Comparison of ENCODE assay signal across 9 mouse cellular contexts in the genomic region with DNA sequence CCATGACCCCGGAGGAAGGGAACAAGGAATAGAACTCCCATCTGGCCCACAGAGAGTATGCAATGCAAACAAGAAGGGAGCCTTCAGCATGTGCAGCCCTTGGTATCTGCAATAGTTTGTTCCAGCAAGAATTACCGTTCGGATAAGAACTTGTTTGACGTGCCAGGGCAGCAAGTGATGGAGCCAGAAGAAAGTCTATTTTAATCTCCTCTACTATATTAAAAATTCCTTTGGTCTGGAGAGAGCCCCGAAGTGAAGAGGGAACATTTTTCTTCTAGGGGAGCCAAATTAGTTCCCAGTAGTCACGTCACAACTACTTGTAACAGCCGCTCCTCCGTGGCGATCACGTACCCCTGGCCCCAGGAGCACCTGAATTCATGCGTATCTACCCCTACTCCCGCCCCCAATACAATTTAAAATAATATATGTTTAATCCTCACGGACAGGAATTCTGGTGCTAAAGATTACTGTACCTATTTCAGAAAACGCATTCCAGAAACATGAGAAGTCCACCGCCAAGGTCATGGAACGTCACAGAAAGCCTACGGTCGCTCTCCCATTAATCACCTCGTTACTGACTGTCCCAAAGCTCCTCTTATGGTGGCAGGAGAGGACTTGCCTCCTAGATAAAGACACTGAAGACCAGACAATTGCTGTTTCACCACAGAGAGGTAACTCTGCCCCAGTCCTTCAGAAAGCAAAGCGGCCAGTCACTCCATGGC. TPM values are rescaled to one million over a fixed set of nuclear protein-coding genes. Genes with fewer than 3 reads are reported as not detected.
DNase-seq lines count a peak whose midpoint lies in the region; ATAC-seq and TF ChIP-seq lines count a peak whose summit lies in the region.
"Had no signal": no experiment of that assay in that cellular context is flagged by ENCODE, and none has a peak within 500 bp of the region (broad histone marks: within the 10 kb centered on the region; RNA-seq: fewer than 3 reads in every experiment).

No protein-coding gene starts in this region.

- TF ChIP-seq CTCF in embryonic fibroblast, embryonic 13.5 days (IDR thresholded peaks at IDR 0.05; ENCODE audit: borderline replicate concordance, insufficient read depth, low read length) = no peak
- no peak for TF ChIP-seq CTCF in layer of hippocampus, adult 2 months (conservative IDR thresholded peaks at IDR 0.05)

- no peak overlapping the region for H3K4me3 ChIP-seq in kidney, embryonic 14.5 days (ENCODE audit: low read length)
- H3K4me3 ChIP-seq in embryonic fibroblast, embryonic 13.5 days (ENCODE audit: insufficient read depth, low read length) = no peak overlapping the region
- peak overlapping the region; percentile 27 for H3K4me3 ChIP-seq in heart, embryonic 15.5 days
- no peak overlapping the region for H3K4me3 ChIP-seq in layer of hippocampus, adult 2 months
- H3K4me3 ChIP-seq: left cerebral cortex, adult 2 months had no signal

- no peaks in the 10 kb centered on the region for H3K9me3 ChIP-seq in kidney, embryonic 14.5 days (ENCODE audit: control insufficient read depth, low read length)
- H3K9me3 ChIP-seq in heart, embryonic 15.5 days (replicated peaks) = no peaks in the 10 kb centered on the region

- no peak for ATAC-seq in kidney, embryonic 14.5 days (ENCODE audit: low FRiP score, low TSS enrichment)
- ATAC-seq in heart, embryonic 15.5 days (replicated peaks; ENCODE audit: insufficient number of reproducible peaks, insufficient read depth, low FRiP score, low read depth) = peak; percentile 46

- H3K4me1 ChIP-seq in kidney, embryonic 14.5 days (ENCODE audit: control insufficient read depth, insufficient read depth, low read length) = peaks cover 31% of the 10 kb centered on the region
- H3K4me1 ChIP-seq in embryonic fibroblast, embryonic 13.5 days (ENCODE audit: control insufficient read depth, insufficient read depth, low read length) = peaks cover 24% of the 10 kb centered on the region
- peaks cover 50% of the 10 kb centered on the region for H3K4me1 ChIP-seq in heart, embryonic 15.5 days (replicated peaks)

- no peak for DNase-seq in kidney, postnatal 25 days
- peak; percentile 15 for DNase-seq in lung, postnatal 10 days
- DNase-seq in ovary, postnatal 36 days (ENCODE audit: low spot score) = no peak
- no peak for DNase-seq in layer of hippocampus, adult 2 months (ENCODE audit: low spot score in 2 of 2)
- DNase-seq in thymus, postnatal 25 days = no peak

- H3K4me2 ChIP-seq in kidney, embryonic 14.5 days (replicated peaks; ENCODE audit: low read depth, low read length) = peak overlapping the region; percentile 35; the same call in 1 of the 2 replicates
- H3K4me2 ChIP-seq in heart, embryonic 15.5 days = peak overlapping the region; percentile 55

- H3K27me3 ChIP-seq in kidney, embryonic 14.5 days (ENCODE audit: control insufficient read depth, insufficient read depth, low read length) = no peaks in the 10 kb centered on the region
- H3K27me3 ChIP-seq in heart, embryonic 15.5 days = no peaks in the 10 kb centered on the region

- no peaks in the 10 kb centered on the region for H3K36me3 ChIP-seq in kidney, embryonic 14.5 days (ENCODE audit: control insufficient read depth, insufficient read depth, low read length)
- no peaks in the 10 kb centered on the region for H3K36me3 ChIP-seq in heart, embryonic 15.5 days

- no peak overlapping the region for H3K9ac ChIP-seq in kidney, embryonic 14.5 days (ENCODE audit: low read depth, low read length)
- H3K9ac ChIP-seq in heart, embryonic 15.5 days = peak overlapping the region; percentile 36

- TF ChIP-seq POLR2A in embryonic fibroblast, embryonic 13.5 days (IDR thresholded peaks at IDR 0.05; ENCODE audit: low read depth, low read length) = no peak

- 69% methylated on average over 20 of the region's 20 CpGs for WGBS in kidney, embryonic 14.5 days
- WGBS in heart, embryonic 15.5 days = 27% methylated on average over 20 of the region's 20 CpGs

- no peak overlapping the region for H3K27ac ChIP-seq in kidney, embryonic 14.5 days (ENCODE audit: low read depth, low read length)
- peak overlapping the region; percentile 75 for H3K27ac ChIP-seq in embryonic fibroblast, embryonic 13.5 days (ENCODE audit: insufficient read depth, low read length)
- H3K27ac ChIP-seq in heart, embryonic 15.5 days = peak overlapping the region; percentile 95
- no peak overlapping the region for H3K27ac ChIP-seq in layer of hippocampus, adult 2 months
- H3K27ac ChIP-seq: left cerebral cortex, adult 2 months had no signal

RNA-seq across cellular contexts. Expression of a gene that starts 22.2 kb away (rescaled TPM):
- 10.2 TPM in 2 replicates for polyA plus RNA-seq in kidney, embryonic 14.5 days (2014; fragmentation: Nextera tagmentation; extraction: Ambion mirVana)
- polyA plus RNA-seq in embryonic fibroblast, embryonic 13.5 days (2011; ENCODE audit: insufficient read length, low read depth, missing spikeins) = 181 and 191 TPM in 2 replicates
- polyA plus RNA-seq in heart, embryonic 15.5 days (2015; fragmentation: Nextera tagmentation; extraction: Ambion mirVana) = 35.4 and 35.5 TPM in 2 replicates
- 1 to 10 TPM; 4.0 to 4.9 TPM for total RNA-seq in layer of hippocampus, adult 2 months (2021)

Comparison
In these comparisons a context has a peak if more than half of its experiments do, and no peak if none do; other contexts are left out.
1. H3K27ac ChIP-seq: peak in embryonic fibroblast, embryonic 13.5 days (single experiment) and heart, embryonic 15.5 days (single experiment); none in kidney, embryonic 14.5 days (single experiment) and layer of hippocampus, adult 2 months (single experiment).